Mouse (Mus musculus) forelimb bud, embryonic 11.5 days (tissue): ENCODE measurements at regions not wholly inside any gene's neighbourhood (a gene's known extent, or its start where the extent isn't known, plus 50 kb on each side); places are given as distances from the start of the nearest gene placed in this dataset.

Source experiments
- DNase-seq: peaks from one replicate; pipeline ENCODE4 v3.0.0-alpha.2; 2012; ENCODE audit warnings: low read depth, low spot score

GRCm38 (mm10) chr1:15155046-15155445 is 938.1 kb downstream of the 4930444P10Rik start:
- DNase-seq, result no peak

- no peak for DNase-seq
Observed at GRCm38 (mm10) chr1:15153952-15154351, 939.2 kb downstream of the 4930444P10Rik start.

GRCm38 (mm10) chr1:15143922-15144591 is 949.1 kb downstream of the 4930444P10Rik start:
- DNase-seq, result no peak

GRCm38 (mm10) chr1:15118462-15118861 is 974.7 kb downstream of the 4930444P10Rik start:
- no peak for DNase-seq

GRCm38 (mm10) chr1:15111420-15111819 is 981.7 kb downstream of the 4930444P10Rik start:
- no peak for DNase-seq

GRCm38 (mm10) chr1:15070331-15070730 is 1022.8 kb downstream of the 4930444P10Rik start:
- no peak for DNase-seq

GRCm38 (mm10) chr1:15034047-15034446 is 1059.1 kb downstream of the 4930444P10Rik start:
- peak; percentile 63 for DNase-seq

- no peak for DNase-seq
Observed at GRCm38 (mm10) chr1:15018460-15018779, 1074.7 kb downstream of the 4930444P10Rik start.

- DNase-seq, result no peak
Observed at GRCm38 (mm10) chr1:15017689-15018459, 1075.3 kb downstream of the 4930444P10Rik start.

- peak; percentile 34 for DNase-seq
Observed at GRCm38 (mm10) chr1:15007663-15008344, 1085.3 kb downstream of the 4930444P10Rik start.

GRCm38 (mm10) chr1:14995348-14995747 is 1097.8 kb downstream of the 4930444P10Rik start:
- no peak for DNase-seq

- DNase-seq, result peak; percentile 34
Observed at GRCm38 (mm10) chr1:14980093-14980711, 1112.9 kb downstream of the 4930444P10Rik start.
